Mouse (Mus musculus): ENCODE measurements around the gene Olfr243.

- no peak for TF ChIP-seq CTCF (IDR thresholded peaks at IDR 0.05; ENCODE audit: low read depth)
- TF ChIP-seq EP300 (IDR thresholded peaks at IDR 0.05; ENCODE audit: low read depth) = no peak
Measured at GRCm38 (mm10) chr7:103730074-103730473, 15.6 kb downstream of the Olfr243 start, which contains the start of gene Olfr628.

Data from heart, postnatal 0 days (tissue).